Mouse (Mus musculus): ENCODE measurements at regions not wholly inside any gene's neighbourhood (a gene's known extent, or its start where the extent isn't known, plus 50 kb on each side); places are given as distances from the start of the nearest gene placed in this dataset.

DNA sequence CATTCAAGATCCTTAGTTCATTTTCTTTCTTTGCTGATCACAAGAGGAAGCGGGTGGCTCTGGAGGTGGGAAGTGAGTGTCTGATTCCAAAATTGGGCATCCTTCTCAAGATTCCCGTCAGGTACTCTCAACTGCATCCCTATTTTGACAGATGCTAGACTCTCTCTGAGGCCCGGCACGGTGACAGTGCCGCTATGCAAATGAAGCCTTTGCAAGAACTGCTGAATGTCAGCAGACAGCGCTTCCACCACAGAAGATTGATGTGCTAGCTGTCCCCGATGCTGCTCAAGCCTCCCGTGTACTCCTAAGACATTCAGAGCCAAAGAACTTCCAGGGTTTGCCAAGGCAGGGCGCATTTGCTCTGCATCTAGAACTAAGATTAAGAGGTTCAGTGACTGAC, 50.9 kb upstream of the Cpne4 start:
- no peak overlapping the region for H3K9ac ChIP-seq
- 61% methylated on average over 9 of the region's 9 CpGs for WGBS (ENCODE audit: insufficient replicate concordance)

DNA sequence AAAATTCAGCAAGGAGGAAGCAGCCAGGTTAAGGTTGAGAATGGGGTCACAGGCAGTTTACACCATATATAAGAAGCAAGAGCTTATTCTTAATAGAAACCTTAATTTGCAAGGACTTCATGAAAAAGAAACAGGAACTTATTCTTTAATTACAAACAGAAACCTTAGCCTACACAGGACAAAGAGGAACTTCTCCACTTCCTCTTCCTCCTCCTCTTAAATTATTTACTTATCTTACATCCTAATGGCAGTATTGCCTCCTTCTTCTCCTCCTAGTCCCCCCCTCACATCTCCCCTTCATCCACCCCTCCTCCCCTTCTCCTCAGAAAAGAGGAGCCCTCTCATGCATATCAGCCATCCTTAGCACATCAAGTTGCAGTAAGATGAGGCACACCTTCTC, 56.4 kb upstream of the Cpne4 start:
- ATAC-seq (ENCODE audit: insufficient read depth), result no peak
- no peaks in the 10 kb centered on the region for H3K27me3 ChIP-seq
- no peaks in the 10 kb centered on the region for H3K36me3 ChIP-seq (replicated peaks)
- no peaks in the 10 kb centered on the region for H3K4me1 ChIP-seq (replicated peaks)
- no peak overlapping the region for H3K4me3 ChIP-seq (replicated peaks)
- H3K4me2 ChIP-seq, result no peak overlapping the region
- H3K9ac ChIP-seq, result no peak overlapping the region
- no peaks in the 10 kb centered on the region for H3K9me3 ChIP-seq (replicated peaks)
- H3K27ac ChIP-seq (replicated peaks), result no peak overlapping the region

More for the DNA sequence above, 50.9 kb upstream of the Cpne4 start:
- Histone ChIP-seq H3K4me1 (replicated peaks) (no peaks in the 10 kb centered on the region), H3K36me3 (replicated peaks) (no peaks in the 10 kb centered on the region), H3K4me3 (replicated peaks) (no peak overlapping the region), H3K9me3 (replicated peaks) (no peaks in the 10 kb centered on the region), H3K27ac (replicated peaks) (no peak overlapping the region), H3K4me2 (no peak overlapping the region), H3K27me3 (no peaks in the 10 kb centered on the region)
- no peak for ATAC-seq (ENCODE audit: insufficient read depth)

DNA sequence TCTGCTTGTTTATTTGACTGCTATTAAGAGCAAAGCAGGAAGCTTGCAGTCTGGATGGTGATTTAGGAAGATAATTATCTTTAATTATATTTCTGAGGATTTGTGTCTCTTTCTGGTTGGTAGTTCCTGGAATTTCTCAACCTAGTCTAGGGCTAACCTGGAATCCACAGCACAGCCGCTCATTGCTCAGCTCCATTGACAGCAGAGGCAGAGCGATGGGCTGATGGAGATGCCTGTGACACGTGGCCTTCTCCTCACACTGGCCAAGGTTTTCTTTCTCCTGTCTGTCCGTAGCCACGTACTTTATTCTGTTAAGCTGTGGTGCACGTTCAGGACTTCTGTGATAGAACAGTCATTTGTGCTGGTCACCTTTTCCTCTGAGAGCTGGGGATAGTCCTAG, 57.7 kb upstream of the Cpne4 start:
- Histone ChIP-seq H3K4me2 (no peak overlapping the region), H3K9ac (no peak overlapping the region), H3K4me3 (replicated peaks) (no peak overlapping the region), H3K27ac (replicated peaks) (no peak overlapping the region), H3K27me3 (no peaks in the 10 kb centered on the region), H3K36me3 (replicated peaks) (no peaks in the 10 kb centered on the region), H3K4me1 (replicated peaks) (no peaks in the 10 kb centered on the region), H3K9me3 (replicated peaks) (no peaks in the 10 kb centered on the region)
- ATAC-seq (ENCODE audit: insufficient read depth), result no peak
- 53% methylated on average over 6 of the region's 6 CpGs for WGBS (ENCODE audit: insufficient replicate concordance)

DNA sequence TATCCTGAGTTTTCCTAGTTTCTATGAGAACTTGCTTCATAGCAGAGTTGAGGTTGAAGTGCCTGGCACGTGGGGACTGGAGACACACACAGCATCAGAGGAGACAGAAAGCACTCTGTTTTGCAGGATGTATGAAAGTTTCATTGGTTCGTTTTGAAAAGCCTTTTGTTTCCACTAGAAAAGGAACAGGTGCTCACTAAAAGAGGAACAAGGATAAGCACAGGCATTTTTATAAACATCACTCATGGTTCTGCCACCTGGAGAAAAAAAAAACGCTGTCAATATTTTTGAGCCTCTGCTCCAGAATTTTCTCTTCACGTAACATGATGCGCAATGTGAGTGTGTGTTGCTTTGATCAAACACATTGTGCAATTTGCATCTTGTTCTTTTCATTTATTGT, 64.6 kb upstream of the Cpne4 start:
- Histone ChIP-seq H3K4me1 (replicated peaks) (no peaks in the 10 kb centered on the region), H3K4me2 (no peak overlapping the region), H3K36me3 (replicated peaks) (no peaks in the 10 kb centered on the region), H3K4me3 (replicated peaks) (no peak overlapping the region), H3K9me3 (replicated peaks) (no peaks in the 10 kb centered on the region), H3K27me3 (no peaks in the 10 kb centered on the region), H3K27ac (replicated peaks) (no peak overlapping the region), H3K9ac (no peak overlapping the region)
- 49% methylated on average over 5 of the region's 5 CpGs for WGBS (ENCODE audit: insufficient replicate concordance)
- ATAC-seq (ENCODE audit: insufficient read depth), result no peak

- no peak for ATAC-seq (ENCODE audit: insufficient read depth)
- no peak overlapping the region for H3K27ac ChIP-seq (replicated peaks)
- WGBS (ENCODE audit: insufficient replicate concordance), result 32% methylated on average over 1 of the region's 1 CpGs
Observed at GRCm38 (mm10) chr9:104480683-104481082, 66.4 kb upstream of the Cpne4 start.

DNA sequence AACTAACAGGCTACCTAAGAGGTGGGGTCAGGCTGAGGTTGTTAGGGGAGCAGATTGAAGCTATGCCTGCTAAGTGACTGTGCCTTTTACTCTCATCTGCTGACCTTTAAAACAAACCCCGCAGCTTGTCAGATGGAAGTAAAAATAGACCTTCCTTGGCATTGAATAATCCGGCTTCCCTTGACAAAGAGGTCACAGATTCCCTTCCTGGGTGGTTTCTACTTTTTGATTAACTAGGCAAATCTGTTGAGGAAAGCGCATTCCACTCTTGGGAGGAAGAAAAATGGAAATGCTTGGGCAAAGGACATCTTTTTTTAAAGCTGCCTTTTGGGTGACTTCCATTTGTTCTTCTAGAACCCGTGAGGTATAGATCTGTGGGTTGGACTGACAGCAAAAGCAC, 72.3 kb upstream of the Cpne4 start:
- Histone ChIP-seq H3K27ac (replicated peaks) (no peak overlapping the region), H3K27me3 (no peaks in the 10 kb centered on the region), H3K4me3 (replicated peaks) (no peak overlapping the region), H3K9me3 (replicated peaks) (no peaks in the 10 kb centered on the region), H3K9ac (no peak overlapping the region), H3K4me1 (replicated peaks) (no peaks in the 10 kb centered on the region), H3K36me3 (replicated peaks) (no peaks in the 10 kb centered on the region), H3K4me2 (no peak overlapping the region)
- ATAC-seq (ENCODE audit: insufficient read depth), result no peak
- WGBS (ENCODE audit: insufficient replicate concordance), result 58% methylated on average over 4 of the region's 4 CpGs

More at GRCm38 (mm10) chr9:104480683-104481082, 66.4 kb upstream of the Cpne4 start:
- Histone ChIP-seq H3K4me3 (replicated peaks) (no peak overlapping the region), H3K4me2 (no peak overlapping the region), H3K4me1 (replicated peaks) (no peaks in the 10 kb centered on the region), H3K36me3 (replicated peaks) (no peaks in the 10 kb centered on the region), H3K27me3 (no peaks in the 10 kb centered on the region), H3K9ac (no peak overlapping the region), H3K9me3 (replicated peaks) (no peaks in the 10 kb centered on the region)

DNA sequence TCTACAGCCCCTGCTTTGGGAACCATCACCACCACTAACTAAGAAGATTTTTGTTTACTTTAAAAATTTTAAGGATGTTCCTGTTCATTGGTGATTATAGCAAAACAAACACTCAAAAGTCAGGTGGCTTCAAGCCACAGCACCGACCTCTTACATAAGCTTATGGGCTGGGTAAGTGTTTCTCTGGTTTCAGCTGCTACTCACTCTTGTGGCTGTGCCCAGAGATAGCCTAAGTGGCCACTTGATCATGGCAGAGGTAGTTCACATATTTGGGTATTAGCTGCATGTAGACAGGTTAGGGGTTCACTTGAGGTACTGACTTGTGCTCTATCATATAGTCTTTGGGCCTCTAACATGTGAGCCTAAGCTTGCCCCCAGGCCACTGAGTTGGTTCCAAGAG, 79.8 kb upstream of the Cpne4 start:
- WGBS (ENCODE audit: insufficient replicate concordance), result 33% methylated on average over 1 of the region's 1 CpGs
- no peaks in the 10 kb centered on the region for H3K9me3 ChIP-seq (replicated peaks)
- H3K27me3 ChIP-seq, result no peaks in the 10 kb centered on the region
- H3K4me1 ChIP-seq (replicated peaks), result no peaks in the 10 kb centered on the region
- H3K4me3 ChIP-seq (replicated peaks), result no peak overlapping the region
- no peak for ATAC-seq (ENCODE audit: insufficient read depth)
- H3K9ac ChIP-seq, result no peak overlapping the region
- H3K27ac ChIP-seq (replicated peaks), result no peak overlapping the region
- H3K36me3 ChIP-seq (replicated peaks), result no peaks in the 10 kb centered on the region
- no peak overlapping the region for H3K4me2 ChIP-seq

- Histone ChIP-seq H3K27ac (replicated peaks) (no peak overlapping the region), H3K36me3 (replicated peaks) (no peaks in the 10 kb centered on the region), H3K9me3 (replicated peaks) (no peaks in the 10 kb centered on the region), H3K4me1 (replicated peaks) (no peaks in the 10 kb centered on the region), H3K9ac (no peak overlapping the region), H3K4me3 (replicated peaks) (no peak overlapping the region), H3K4me2 (no peak overlapping the region), H3K27me3 (no peaks in the 10 kb centered on the region)
- no peak for ATAC-seq (ENCODE audit: insufficient read depth)
- 69% methylated on average over 4 of the region's 4 CpGs for WGBS (ENCODE audit: insufficient replicate concordance)
Observed at GRCm38 (mm10) chr9:104463701-104464100, 83.4 kb upstream of the Cpne4 start.

DNA sequence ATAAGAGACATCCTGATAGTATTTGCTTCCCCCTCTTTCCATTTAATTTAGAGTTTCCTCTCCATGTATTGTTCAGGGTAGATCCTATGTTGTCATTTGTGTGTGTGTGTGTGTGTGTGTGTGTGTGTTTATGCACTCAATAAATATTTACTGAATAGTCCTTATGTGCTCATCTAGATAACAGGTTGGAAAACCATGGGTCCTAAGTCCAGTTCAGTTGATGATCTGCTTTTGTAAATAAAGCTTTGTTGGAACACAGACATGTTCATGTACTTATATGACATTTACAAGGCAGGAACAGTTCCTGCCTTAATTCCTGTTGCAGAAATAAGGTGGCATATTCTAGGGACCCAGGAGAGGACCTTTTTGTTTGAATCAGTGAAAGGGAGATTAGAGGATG, 87.0 kb upstream of the Cpne4 start:
- Histone ChIP-seq H3K27ac (replicated peaks) (no peak overlapping the region), H3K9me3 (replicated peaks) (no peaks in the 10 kb centered on the region), H3K36me3 (replicated peaks) (no peaks in the 10 kb centered on the region), H3K4me3 (replicated peaks) (no peak overlapping the region), H3K4me1 (replicated peaks) (no peaks in the 10 kb centered on the region), H3K27me3 (no peaks in the 10 kb centered on the region), H3K9ac (no peak overlapping the region), H3K4me2 (no peak overlapping the region)
- no peak for ATAC-seq (ENCODE audit: insufficient read depth)

DNA sequence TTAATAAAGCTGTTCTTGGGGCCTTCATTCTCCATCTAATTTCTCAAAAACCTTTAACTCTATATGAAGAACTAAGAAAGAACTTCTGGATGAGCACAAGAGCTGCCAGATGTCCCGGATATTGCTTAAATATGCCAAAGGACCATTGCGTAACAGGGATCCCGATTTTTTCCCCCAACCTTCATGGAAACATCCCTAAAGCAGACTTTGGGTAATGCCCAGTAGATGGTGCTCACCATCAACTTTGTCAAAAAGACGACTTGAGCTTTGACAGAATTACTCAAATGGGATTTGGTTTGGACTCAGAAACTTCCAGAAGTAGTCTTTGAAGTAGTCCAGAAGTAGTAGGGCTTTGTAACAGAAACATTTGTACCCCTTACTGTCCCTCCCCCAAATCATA, 89.5 kb upstream of the Cpne4 start:
- ATAC-seq (ENCODE audit: insufficient read depth), result no peak
- H3K4me2 ChIP-seq, result no peak overlapping the region
- no peak overlapping the region for H3K9ac ChIP-seq
- H3K4me3 ChIP-seq (replicated peaks), result no peak overlapping the region
- no peaks in the 10 kb centered on the region for H3K36me3 ChIP-seq (replicated peaks)
- H3K27me3 ChIP-seq, result no peaks in the 10 kb centered on the region
- no peaks in the 10 kb centered on the region for H3K9me3 ChIP-seq (replicated peaks)
- 27% methylated on average over 4 of the region's 4 CpGs for WGBS (ENCODE audit: insufficient replicate concordance)
- H3K4me1 ChIP-seq (replicated peaks), result no peaks in the 10 kb centered on the region
- H3K27ac ChIP-seq (replicated peaks), result no peak overlapping the region

GRCm38 (mm10) chr9:104448577-104449165, 98.4 kb upstream of the Cpne4 start:
- Histone ChIP-seq H3K9me3 (replicated peaks) (no peaks in the 10 kb centered on the region), H3K4me1 (replicated peaks) (no peaks in the 10 kb centered on the region), H3K9ac (no peak overlapping the region), H3K4me2 (no peak overlapping the region), H3K36me3 (replicated peaks) (no peaks in the 10 kb centered on the region), H3K27ac (replicated peaks) (no peak overlapping the region), H3K27me3 (no peaks in the 10 kb centered on the region), H3K4me3 (replicated peaks) (no peak overlapping the region)
- ATAC-seq (ENCODE audit: insufficient read depth), result no peak
- WGBS (ENCODE audit: insufficient replicate concordance), result 61% methylated on average over 8 of the region's 8 CpGs

DNA sequence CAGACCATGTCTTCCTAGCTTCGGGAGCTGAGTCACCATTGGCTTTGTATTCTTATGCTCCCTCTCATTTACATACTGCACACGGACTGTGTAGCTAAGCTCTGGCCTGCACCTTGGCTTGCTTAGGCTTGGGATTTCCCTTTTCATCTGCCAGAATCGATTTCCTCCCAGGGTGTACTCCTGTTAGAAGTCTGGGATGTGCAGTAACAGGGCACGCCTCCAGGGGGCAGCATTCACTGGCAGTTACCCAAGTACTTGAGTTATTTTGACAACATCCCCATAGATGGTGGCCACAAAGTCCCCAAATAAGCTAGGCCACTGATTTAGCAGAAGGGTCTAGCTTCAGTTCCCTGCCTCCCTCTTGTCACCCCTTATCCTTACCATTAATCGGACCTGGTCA, 102.2 kb upstream of the Cpne4 start:
- Histone ChIP-seq H3K9me3 (replicated peaks) (no peaks in the 10 kb centered on the region), H3K27me3 (no peaks in the 10 kb centered on the region), H3K4me1 (replicated peaks) (no peaks in the 10 kb centered on the region), H3K4me3 (replicated peaks) (no peak overlapping the region), H3K36me3 (replicated peaks) (no peaks in the 10 kb centered on the region), H3K9ac (no peak overlapping the region), H3K4me2 (no peak overlapping the region), H3K27ac (replicated peaks) (no peak overlapping the region)
- ATAC-seq (ENCODE audit: insufficient read depth), result no peak
- 42% methylated on average over 5 of the region's 5 CpGs for WGBS (ENCODE audit: insufficient replicate concordance)

Measured in liver, embryonic 15.5 days (tissue).